Comparison of ENCODE assay signal across 19 mouse cellular contexts in genomic region chr7:28838331-28838730, GRCm38 (mm10). TPM values are rescaled to one million over a fixed set of nuclear protein-coding genes. Genes with fewer than 3 reads are reported as not detected.
A peak's percentile ranks its signal among the peaks of the same experiment; 100 is the strongest.
DNase-seq lines count a peak whose midpoint lies in the region; ATAC-seq and TF ChIP-seq lines count a peak whose summit lies in the region.
"Had no signal": no experiment of that assay in that cellular context is flagged by ENCODE, and none has a peak within 500 bp of the region (broad histone marks: within the 10 kb centered on the region; RNA-seq: fewer than 3 reads in every experiment).

No protein-coding gene starts in this region.

- 0 out of 2 replicates have a peak overlapping the region, but pooled peaks have one; percentile 22 for H3K4me2 ChIP-seq in liver, postnatal 0 days (ENCODE audit: low read depth, low read length)
- H3K4me2 ChIP-seq: hindbrain, embryonic 14.5 days; liver, embryonic 13.5 days; neural tube, embryonic 15.5 days had no signal

- H3K27ac ChIP-seq in liver, postnatal 0 days (ENCODE audit: low read depth), result peak overlapping the region; percentile 60
- H3K27ac ChIP-seq in thymus, adult 2 months (ENCODE audit: control insufficient read depth, insufficient read depth, low read length), result no peak overlapping the region
- H3K27ac ChIP-seq: gastrocnemius, adult 2 months; heart, adult 2 months; hindbrain, embryonic 14.5 days; liver, embryonic 13.5 days; neural tube, embryonic 15.5 days had no signal

- WGBS in liver, postnatal 0 days (ENCODE audit: insufficient replicate concordance), result 62% methylated on average over 9 of the region's 9 CpGs
- 93% methylated on average over 9 of the region's 9 CpGs for WGBS in thymus, adult 2 months

- ATAC-seq in liver, postnatal 0 days, result peak; percentile 84
- peak; percentile 84 for ATAC-seq in granulocyte monocyte progenitor cell, adult 5-6 weeks (replicated peaks; ENCODE audit: poor library complexity, severe bottlenecking)
- ATAC-seq in neutrophil, adult 5-6 weeks (ENCODE audit: extremely low read depth, insufficient number of reproducible peaks, low FRiP score, poor library complexity, severe bottlenecking), result 0 out of 2 replicates have a peak, but pooled peaks have one; percentile 35
- ATAC-seq: activated CD4-positive, CD25-positive, alpha-beta regulatory T cell, adult 4 months; forebrain, embryonic 16.5 days had no signal

- H3K4me3 ChIP-seq in liver, postnatal 0 days (ENCODE audit: low read depth, low read length), result no peak overlapping the region
- H3K4me3 ChIP-seq in thymus, adult 2 months (ENCODE audit: control insufficient read depth, insufficient read depth, low read length), result no peak overlapping the region
- H3K4me3 ChIP-seq: gastrocnemius, adult 2 months; heart, adult 2 months; liver, embryonic 13.5 days; neural tube, embryonic 15.5 days had no signal

- no peaks in the 10 kb centered on the region for H3K9me3 ChIP-seq in liver, postnatal 0 days (ENCODE audit: low read length)
- H3K9me3 ChIP-seq: liver, embryonic 13.5 days; neural tube, embryonic 15.5 days had no signal

- peak; percentile 48 for DNase-seq in adrenal gland, postnatal 14 days
- DNase-seq in adrenal gland, adult 8-10 months, result no peak
- peak; percentile 62 for DNase-seq in liver, postnatal 0 days
- DNase-seq in liver, result no peak
- DNase-seq in kidney, postnatal 25 days, result no peak
- DNase-seq in thymus, adult 2 months, result no peak
- DNase-seq: cerebellum, adult 18-20 months; gastrocnemius, adult 2 months; kidney, adult 8-10 months; liver, embryonic 13.5 days; thymus, postnatal 4 days had no signal

- H3K27me3 ChIP-seq in liver, postnatal 0 days (ENCODE audit: insufficient read depth, low read length), result no peaks in the 10 kb centered on the region
- H3K27me3 ChIP-seq in thymus, adult 2 months (ENCODE audit: control insufficient read depth, insufficient read depth, low read length), result no peaks in the 10 kb centered on the region
- H3K27me3 ChIP-seq: liver, embryonic 13.5 days; neural tube, embryonic 15.5 days had no signal

- no peak for TF ChIP-seq POLR2A in thymus, adult 2 months (IDR thresholded peaks at IDR 0.05; ENCODE audit: control insufficient read depth, extremely low read depth, insufficient read depth, low read length, poor library complexity)

- no peak overlapping the region for H3K9ac ChIP-seq in liver, postnatal 0 days (replicated peaks)
- H3K9ac ChIP-seq: hindbrain, embryonic 14.5 days; liver, embryonic 13.5 days; neural tube, embryonic 15.5 days had no signal

- no peak for TF ChIP-seq CTCF in liver, postnatal 0 days (IDR thresholded peaks at IDR 0.05; ENCODE audit: low read depth)
- TF ChIP-seq CTCF in thymus, adult 2 months (IDR thresholded peaks at IDR 0.05; ENCODE audit: borderline replicate concordance, control insufficient read depth, extremely low read depth, insufficient read depth, low read length, poor library complexity), result no peak

- 0 out of 2 replicates have a peak, but pooled peaks have one; percentile 41 for TF ChIP-seq EP300 in liver, postnatal 0 days (IDR thresholded peaks at IDR 0.05; ENCODE audit: low read depth)

- peaks cover 13% of the 10 kb centered on the region; the same call in 1 of the 2 replicates for H3K4me1 ChIP-seq in liver, postnatal 0 days (ENCODE audit: insufficient read depth)
- H3K4me1 ChIP-seq in thymus, adult 2 months (replicated peaks; ENCODE audit: control insufficient read depth, insufficient read depth, low read length), result no peaks in the 10 kb centered on the region
- H3K4me1 ChIP-seq: neural tube, embryonic 15.5 days had no signal

- 0 out of 2 replicates have a peak, but pooled peaks cover 5% of the 10 kb centered on the region for H3K36me3 ChIP-seq in liver, postnatal 0 days (replicated peaks; ENCODE audit: insufficient read depth, low read length)
- no peaks in the 10 kb centered on the region for H3K36me3 ChIP-seq in thymus, adult 2 months (ENCODE audit: control insufficient read depth, insufficient read depth, low read length)
- H3K36me3 ChIP-seq: liver, embryonic 13.5 days; neural tube, embryonic 15.5 days had no signal

RNA-seq across cellular contexts. Expression of gene Lgals4, which starts 4.7 kb away (rescaled TPM):
- total RNA-seq in adrenal gland, postnatal 14 days (2021), result 18.7 and 32.4 TPM in 2 replicates
- total RNA-seq in adrenal gland, adult 8-10 months (2022), result 10 to 100 TPM in 2 of 4 experiments, 1 to 10 TPM in 2; 6.6 to 34.6 (median 18.8) TPM
- polyA plus RNA-seq in liver, postnatal 0 days (2015; fragmentation: Nextera tagmentation; extraction: Ambion mirVana), result 19.5 and 21.3 TPM in 2 replicates
- 20.5 and 20.8 TPM in 2 replicates for total RNA-seq in granulocyte monocyte progenitor cell, adult 5-6 weeks (2014; fragmentation: Nextera tagmentation)
- 3.9 and 6.6 TPM in 2 replicates for total RNA-seq in granulocyte monocyte progenitor cell, adult 5-6 weeks (2017)
- 25.1 and 34.3 TPM in 2 replicates for total RNA-seq in neutrophil, adult 5-6 weeks (2017)
- 23.2 and 29.7 TPM in 2 replicates for polyA plus RNA-seq in thymus, adult 2 months (2012; rRNA removed)

RNA-seq across cellular contexts. Expression of gene Ech1, which starts 13.3 kb away (rescaled TPM):
- 1,138 and 1,196 TPM in 2 replicates for total RNA-seq in adrenal gland, postnatal 14 days (2021)
- total RNA-seq in adrenal gland, adult 8-10 months (2022), result 100 to 1,000 TPM; 402 to 476 (median 431) TPM
- 534 and 566 TPM in 2 replicates for polyA plus RNA-seq in liver, postnatal 0 days (2015; fragmentation: Nextera tagmentation; extraction: Ambion mirVana)
- 125 and 134 TPM in 2 replicates for total RNA-seq in granulocyte monocyte progenitor cell, adult 5-6 weeks (2014; fragmentation: Nextera tagmentation)
- total RNA-seq in granulocyte monocyte progenitor cell, adult 5-6 weeks (2017), result 76.3 and 99.3 TPM in 2 replicates
- 43.8 and 45.0 TPM in 2 replicates for total RNA-seq in neutrophil, adult 5-6 weeks (2017)
- 287 and 359 TPM in 2 replicates for polyA plus RNA-seq in thymus, adult 2 months (2012; rRNA removed)

RNA-seq across cellular contexts. Expression of gene Lgals7, which starts 25.3 kb away (rescaled TPM):
- 1.1 TPM in 1 of 2 replicates, not detected in the other for total RNA-seq in adrenal gland, postnatal 14 days (2021)
- 1 to 10 TPM in 1 of 4 experiments, not detected in 3; 1.2 TPM for total RNA-seq in adrenal gland, adult 8-10 months (2022)
- 0.14 and 0.34 TPM in 2 replicates for polyA plus RNA-seq in liver, postnatal 0 days (2015; fragmentation: Nextera tagmentation; extraction: Ambion mirVana)
- total RNA-seq in granulocyte monocyte progenitor cell, adult 5-6 weeks (2014; fragmentation: Nextera tagmentation), result not detected in 2 replicates
- total RNA-seq in granulocyte monocyte progenitor cell, adult 5-6 weeks (2017), result not detected in 2 replicates
- total RNA-seq in neutrophil, adult 5-6 weeks (2017), result not detected in 2 replicates
- 13.0 and 15.5 TPM in 2 replicates for polyA plus RNA-seq in thymus, adult 2 months (2012; rRNA removed)
- total RNA-seq: gastrocnemius, adult 2 months; monocyte, adult 5-6 weeks had no signal

RNA-seq across cellular contexts. Expression of gene Hnrnpl, which starts 30.0 kb away (rescaled TPM):
- 423 and 480 TPM in 2 replicates for total RNA-seq in adrenal gland, postnatal 14 days (2021)
- total RNA-seq in adrenal gland, adult 8-10 months (2022), result 100 to 1,000 TPM; 331 to 473 (median 439) TPM
- 82.0 and 88.6 TPM in 2 replicates for polyA plus RNA-seq in liver, postnatal 0 days (2015; fragmentation: Nextera tagmentation; extraction: Ambion mirVana)
- total RNA-seq in granulocyte monocyte progenitor cell, adult 5-6 weeks (2014; fragmentation: Nextera tagmentation), result 466 and 510 TPM in 2 replicates
- total RNA-seq in granulocyte monocyte progenitor cell, adult 5-6 weeks (2017), result 276 and 296 TPM in 2 replicates
- total RNA-seq in neutrophil, adult 5-6 weeks (2017), result 300 and 326 TPM in 2 replicates
- polyA plus RNA-seq in thymus, adult 2 months (2012; rRNA removed), result 562 and 568 TPM in 2 replicates

RNA-seq across cellular contexts. Expression of gene Capn12, which starts 42.9 kb away (rescaled TPM):
- 0.19 and 0.60 TPM in 2 replicates for total RNA-seq in adrenal gland, postnatal 14 days (2021)
- under 1 TPM in 3 of 4 experiments, not detected in 1; 0.12 to 0.16 (median 0.15) TPM for total RNA-seq in adrenal gland, adult 8-10 months (2022)
- 0.09 and 0.23 TPM in 2 replicates for polyA plus RNA-seq in liver, postnatal 0 days (2015; fragmentation: Nextera tagmentation; extraction: Ambion mirVana)
- not detected in 2 replicates for total RNA-seq in granulocyte monocyte progenitor cell, adult 5-6 weeks (2014; fragmentation: Nextera tagmentation)
- 0.13 TPM in 1 of 2 replicates, not detected in the other for total RNA-seq in granulocyte monocyte progenitor cell, adult 5-6 weeks (2017)
- total RNA-seq in neutrophil, adult 5-6 weeks (2017), result 0.25 TPM in 1 of 2 replicates, not detected in the other
- polyA plus RNA-seq in thymus, adult 2 months (2012; rRNA removed), result 0.20 and 1.00 TPM in 2 replicates
- total RNA-seq: monocyte, adult 5-6 weeks had no signal

Comparison
In these comparisons a context has a peak if more than half of its experiments do, and no peak if none do; other contexts are left out.
1. DNase-seq: peak in adrenal gland, postnatal 14 days (single experiment) and liver, postnatal 0 days (single experiment); none in adrenal gland, adult 8-10 months (single experiment), liver (single experiment), kidney, postnatal 25 days (0 of 2) and thymus, adult 2 months (single experiment).
2. Peak in every context shown above with its lines, with median percentiles within 50 percentile points of each other: ATAC-seq.